Mouse (Mus musculus) MEL (cell line): ENCODE data around the gene Stpg2. TPM values are rescaled to one million over a fixed set of nuclear protein-coding genes. Genes with fewer than 3 reads are reported as not detected.

Source experiments
- DNase-seq: peaks from one replicate; pipeline ENCODE4 v3.0.0; 2011; ENCODE audit warnings: low read depth, low spot score
- H3K27ac ChIP-seq: 2 replicates; pipeline ENCODE4 v1.5.1; 2012; ENCODE audit warnings: low read depth, mild to moderate bottlenecking, control low read depth, low read length, moderate library complexity; ENCODE audit not compliant: control insufficient read depth
- H3K27me3 ChIP-seq, 2 experiments: fragments of 150-350 bp in 1 of 2; sonication (generic) in 1 of 2; 2 replicates each; pipeline ENCODE4 v1.6.1; 2012; ENCODE audit warnings: low read length in 2 of 2, mild to moderate bottlenecking in 2 of 2, improper control_type of control experiment in 1 of 2, moderate library complexity in 1 of 2; ENCODE audit not compliant: insufficient read depth in 2 of 2, control insufficient read depth in 1 of 2
- H3K36me3 ChIP-seq, 2 experiments: 2 replicates each; pipeline ENCODE4 v1.6.1; 2012 to 2014; ENCODE audit warnings: low read length in 2 of 2, improper control_type of control experiment in 1 of 2, inconsistent platforms in 1 of 2, mild to moderate bottlenecking in 1 of 2; ENCODE audit not compliant: insufficient read depth in 2 of 2, control insufficient read depth in 1 of 2
- H3K4me1 ChIP-seq, 2 experiments: fragments of 150-350 bp in 1 of 2; sonication (generic) in 1 of 2; 2 replicates each; pipeline ENCODE4 v1.6.1; 2012; ENCODE audit warnings: low read length in 2 of 2, improper control_type of control experiment in 1 of 2, mild to moderate bottlenecking in 1 of 2; ENCODE audit not compliant: insufficient read depth in 2 of 2, control insufficient read depth in 1 of 2
- H3K4me3 ChIP-seq, 2 experiments: fragments of 150-350 bp in 1 of 2; sonication (generic) in 1 of 2; 2 replicates each; pipeline ENCODE4 v1.5.1; 2012; ENCODE audit warnings: low read depth in 2 of 2, low read length in 2 of 2, mild to moderate bottlenecking in 2 of 2, moderate library complexity in 2 of 2, control low read depth in 1 of 2, improper control_type of control experiment in 1 of 2; ENCODE audit not compliant: control insufficient read depth in 1 of 2, insufficient read depth in 1 of 2
- H3K79me2 ChIP-seq: 2 replicates; pipeline ENCODE4 v1.6.1; 2012; ENCODE audit warnings: mild to moderate bottlenecking, low read length, moderate library complexity; ENCODE audit not compliant: control insufficient read depth, poor library complexity, insufficient read depth
- H3K9ac ChIP-seq: 2 replicates; pipeline ENCODE4 v1.6.1; 2012; ENCODE audit warnings: low read depth, mild to moderate bottlenecking, control low read depth, low read length, moderate library complexity; ENCODE audit not compliant: control insufficient read depth, poor library complexity, severe bottlenecking
- H3K9me3 ChIP-seq: fragments of 150-350 bp; sonication (generic); replicated peaks from 2 replicates; pipeline ENCODE4 v1.6.1; 2012; ENCODE audit warnings: mild to moderate bottlenecking, low read length, improper control_type of control experiment, moderate library complexity; ENCODE audit not compliant: insufficient read depth
- CTCF ChIP-seq, 3 experiments: IDR thresholded peaks in 2 of 3; conservative IDR thresholded peaks in 1 of 3; 2 replicates each; pipeline ENCODE4 v1.5.1; 2011 to 2012; ENCODE audit warnings: low read length in 3 of 3, low read depth in 2 of 3, mild to moderate bottlenecking in 2 of 3, improper control_type of control experiment in 1 of 3, inconsistent platforms in 1 of 3, mixed read lengths in 1 of 3, moderate library complexity in 1 of 3; ENCODE audit not compliant: control insufficient read depth in 1 of 3, insufficient read depth in 1 of 3, poor library complexity in 1 of 3, severe bottlenecking in 1 of 3
- ELF1 ChIP-seq: IDR thresholded peaks from 2 replicates; pipeline ENCODE4 v1.6.1; 2014; ENCODE audit warnings: low read depth, mild to moderate bottlenecking, inconsistent platforms, low read length, improper control_type of control experiment, moderate library complexity
- EP300 ChIP-seq, 2 experiments: IDR thresholded peaks; 2 replicates each; pipeline ENCODE4 v1.6.1; 2011; ENCODE audit warnings: improper control_type of control experiment in 2 of 2, low read length in 2 of 2, low read depth in 1 of 2, mild to moderate bottlenecking in 1 of 2
- ETS1 ChIP-seq: IDR thresholded peaks from 2 replicates; pipeline ENCODE4 v1.6.1; 2012; ENCODE audit warnings: low read depth, mild to moderate bottlenecking, inconsistent platforms, low read length, improper control_type of control experiment, moderate library complexity
- GABPA ChIP-seq: IDR thresholded peaks from 2 replicates; pipeline ENCODE4 v1.6.1; 2012; ENCODE audit warnings: low read depth, mild to moderate bottlenecking, inconsistent platforms, low read length, improper control_type of control experiment, moderate library complexity
- GATA1 ChIP-seq: IDR thresholded peaks from 2 replicates; pipeline ENCODE4 v1.6.1; 2011; ENCODE audit warnings: low read depth, low read length, improper control_type of control experiment
- HCFC1 ChIP-seq: IDR thresholded peaks from 2 replicates; pipeline ENCODE4 v1.6.1; 2012; ENCODE audit warnings: low read depth, mild to moderate bottlenecking, inconsistent platforms, low read length, improper control_type of control experiment, moderate library complexity
- JUND ChIP-seq: IDR thresholded peaks from 2 replicates; pipeline ENCODE4 v1.6.1; 2011; ENCODE audit warnings: low read depth, mild to moderate bottlenecking, improper control_type of control experiment, low read length
- KAT2A ChIP-seq: conservative IDR thresholded peaks from 2 replicates; pipeline ENCODE4 v1.6.1; 2012; ENCODE audit warnings: low read depth, low read length, improper control_type of control experiment, inconsistent platforms
- MAFK ChIP-seq: IDR thresholded peaks from 2 replicates; pipeline ENCODE4 v1.6.1; 2011; ENCODE audit warnings: low read depth, mild to moderate bottlenecking, low read length, improper control_type of control experiment, borderline replicate concordance
- MAX ChIP-seq: IDR thresholded peaks from 2 replicates; pipeline ENCODE4 v1.6.1; 2011; ENCODE audit warnings: low read length, improper control_type of control experiment
- MAZ ChIP-seq: IDR thresholded peaks from 2 replicates; pipeline ENCODE4 v1.6.1; 2012; ENCODE audit warnings: low read depth, mild to moderate bottlenecking, inconsistent platforms, low read length, improper control_type of control experiment
- MXI1 ChIP-seq: IDR thresholded peaks from 2 replicates; pipeline ENCODE4 v1.6.1; 2011; ENCODE audit warnings: mild to moderate bottlenecking, low read depth, low read length, improper control_type of control experiment
- MYC ChIP-seq: IDR thresholded peaks from 2 replicates; pipeline ENCODE4 v1.6.1; 2011; ENCODE audit warnings: low read depth, mild to moderate bottlenecking, low read length, improper control_type of control experiment, moderate library complexity
- POLR2A ChIP-seq, 2 experiments: IDR thresholded peaks; 2 replicates each; pipeline ENCODE4 v1.6.1; 2011 to 2012; ENCODE audit warnings: low read length in 2 of 2, mild to moderate bottlenecking in 2 of 2, control low read depth in 1 of 2, improper control_type of control experiment in 1 of 2, low read depth in 1 of 2, moderate library complexity in 1 of 2; ENCODE audit not compliant: control insufficient read depth in 1 of 2, insufficient read depth in 1 of 2, poor library complexity in 1 of 2
- POLR2AphosphoS2 ChIP-seq: IDR thresholded peaks from 2 replicates; pipeline ENCODE4 v1.6.1; 2011; ENCODE audit warnings: low read length, improper control_type of control experiment
- RCOR1 ChIP-seq: IDR thresholded peaks from 2 replicates; pipeline ENCODE4 v1.6.1; 2012; ENCODE audit warnings: low read depth, mild to moderate bottlenecking, inconsistent platforms, low read length, improper control_type of control experiment
- SMC3 ChIP-seq: IDR thresholded peaks from 2 replicates; pipeline ENCODE4 v1.6.1; 2011; ENCODE audit warnings: low read depth, low read length, improper control_type of control experiment
- TAL1 ChIP-seq: IDR thresholded peaks from 2 replicates; pipeline ENCODE4 v1.6.1; 2012; ENCODE audit warnings: mild to moderate bottlenecking, inconsistent platforms, low read length, moderate library complexity, mixed read lengths
- TBP ChIP-seq: IDR thresholded peaks from 2 replicates; pipeline ENCODE4 v1.8.0; 2011; ENCODE audit warnings: low read depth, low read length, improper control_type of control experiment
- TCF12 ChIP-seq: IDR thresholded peaks from 2 replicates; pipeline ENCODE4 v1.6.1; 2014; ENCODE audit warnings: low read depth, mild to moderate bottlenecking, inconsistent platforms, low read length, improper control_type of control experiment, moderate library complexity
- ZC3H11A ChIP-seq: IDR thresholded peaks from 2 replicates; pipeline ENCODE4 v1.6.1; 2012; ENCODE audit warnings: low read depth, mild to moderate bottlenecking, inconsistent platforms, low read length, improper control_type of control experiment
- ZKSCAN1 ChIP-seq: IDR thresholded peaks from 2 replicates; pipeline ENCODE4 v1.6.1; 2012; ENCODE audit warnings: low read depth, mild to moderate bottlenecking, inconsistent platforms, low read length, improper control_type of control experiment, moderate library complexity
- ZNF384 ChIP-seq: IDR thresholded peaks from 2 replicates; pipeline ENCODE4 v1.6.1; 2012; ENCODE audit warnings: low read depth, mild to moderate bottlenecking, inconsistent platforms, low read length, improper control_type of control experiment
- polyA plus RNA-seq, 2 experiments: library from polyadenylated mRNA; stranded (reverse) in 1 of 2; unstranded in 1 of 2; fragments of >175 nt in 1 of 2; fragments of >200 nt in 1 of 2; gene quantifications; 2 replicates each; pipeline versions ENCODE4 v1.2.1 to v1.2.4; 2012; ENCODE audit warnings: low replicate concordance in 2 of 2, low read depth in 1 of 2; ENCODE audit not compliant: insufficient read length in 2 of 2, insufficient read depth in 1 of 2, missing spikeins in 1 of 2
- total RNA-seq: library from RNA; depleted of rRNA; stranded (reverse); fragments of 300-350 nt; gene quantifications from 2 replicates; pipeline ENCODE4 v1.2.3, GENCODE M21; 2012

Stpg2 gene
- total and polyA plus RNA-seq, 3 experiments = not detected

DNA sequence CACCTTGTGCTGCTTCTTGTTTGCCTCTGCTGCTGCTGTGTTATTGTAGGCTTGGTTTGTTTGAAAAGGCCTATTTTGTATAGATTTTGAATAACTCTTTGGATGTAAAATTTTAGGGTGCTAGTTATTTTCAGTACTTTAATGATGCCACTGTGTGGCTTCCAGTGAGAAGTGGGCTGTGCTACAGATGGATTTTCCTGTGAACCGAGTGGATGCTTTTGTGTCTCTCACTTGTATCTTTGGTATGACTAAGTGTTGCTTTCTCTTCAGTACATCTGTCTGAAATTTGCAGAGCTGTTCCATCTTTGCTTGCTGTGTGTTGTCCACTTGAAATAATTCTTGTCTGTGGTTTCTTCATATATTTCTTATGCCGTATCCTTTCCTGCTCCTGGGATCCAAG, 106.2 kb downstream of the Stpg2 start:
- H3K36me3 ChIP-seq = no peaks in the 10 kb centered on the region
- H3K27ac ChIP-seq = no peak overlapping the region
- H3K79me2 ChIP-seq = no peaks in the 10 kb centered on the region
- no peaks in the 10 kb centered on the region for H3K4me1 ChIP-seq
- H3K9me3 ChIP-seq = no peaks in the 10 kb centered on the region
- no peak for DNase-seq
- H3K27me3 ChIP-seq = no peaks in the 10 kb centered on the region
- TF ChIP-seq TAL1 (no peak), HCFC1 (no peak), ZKSCAN1 (no peak), MAZ (no peak), MAX (no peak), ZC3H11A (no peak)
- no peak overlapping the region for H3K9ac ChIP-seq
- no peak overlapping the region for H3K4me3 ChIP-seq

DNA sequence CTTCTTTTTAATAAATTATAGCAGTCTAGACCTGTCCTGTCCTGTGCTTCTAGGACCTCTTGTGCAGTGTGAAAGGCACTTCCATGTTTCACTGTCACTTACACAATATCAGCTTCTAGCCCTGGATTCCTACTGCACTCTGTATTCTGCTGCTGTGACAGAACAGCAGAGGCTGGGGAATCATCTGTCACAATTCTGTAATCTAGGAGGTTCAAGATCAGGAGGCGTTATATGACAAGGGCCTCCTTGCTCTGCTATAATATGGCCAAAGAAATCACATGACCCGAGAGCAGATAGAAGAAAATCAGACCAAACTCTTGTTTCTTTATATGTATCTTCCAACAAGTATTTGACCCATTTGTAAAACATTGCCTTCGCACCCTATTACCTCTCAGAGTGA, 175.0 kb downstream of the Stpg2 start:
- Histone ChIP-seq H3K79me2 (no peaks in the 10 kb centered on the region), H3K4me1 (no peaks in the 10 kb centered on the region), H3K27me3 (no peaks in the 10 kb centered on the region), H3K36me3 (no peaks in the 10 kb centered on the region), H3K9me3 (no peaks in the 10 kb centered on the region), H3K27ac (no peak overlapping the region), H3K9ac (no peak overlapping the region), H3K4me3 (no peak overlapping the region)
- DNase-seq = no peak
- TF ChIP-seq EP300 (IDR thresholded peaks at IDR 0.05; ENCODE audit: low read depth in 1 of 2, low read length in 2 of 2) = no peak
- no peak for TF ChIP-seq JUND
- no peak for TF ChIP-seq GATA1

DNA sequence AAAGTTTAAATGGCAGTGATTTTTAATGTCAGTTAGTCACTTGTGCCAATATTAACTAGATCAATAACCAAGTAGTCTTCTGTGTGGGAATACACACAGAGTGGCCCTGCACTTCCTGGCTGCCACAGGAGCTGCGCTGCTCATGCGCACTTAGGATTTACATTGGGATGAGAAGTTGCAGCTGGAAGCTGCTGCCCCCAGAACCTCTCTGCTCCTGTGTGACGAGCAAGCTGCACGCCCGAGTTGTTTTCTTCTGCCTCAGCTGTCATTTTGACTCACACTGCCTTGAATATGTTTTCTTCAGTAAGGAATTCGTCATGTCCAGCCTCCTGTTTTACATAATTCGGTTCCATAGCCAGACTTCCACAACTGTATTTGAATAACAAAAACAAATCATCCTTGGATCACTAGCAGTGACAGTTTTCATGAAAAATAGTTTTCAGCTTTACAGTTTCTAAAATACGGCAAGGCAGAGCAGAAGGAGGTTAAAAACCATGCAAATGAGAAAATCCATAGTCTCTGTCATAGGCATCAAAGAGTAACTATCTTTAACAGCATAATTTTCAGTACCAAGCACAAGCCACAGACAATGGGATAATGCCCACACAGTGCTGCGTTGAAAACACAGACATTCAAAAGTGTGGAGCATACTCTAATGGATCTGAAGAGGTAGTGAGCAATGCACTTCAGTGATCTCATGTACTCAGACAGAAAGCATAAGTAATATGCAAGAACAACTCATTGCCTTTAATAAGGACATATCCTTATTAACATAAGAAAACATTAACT, 191.8 kb downstream of the Stpg2 start:
- H3K79me2 ChIP-seq = no peaks in the 10 kb centered on the region
- no peaks in the 10 kb centered on the region for H3K4me1 ChIP-seq
- H3K36me3 ChIP-seq = no peaks in the 10 kb centered on the region
- H3K4me3 ChIP-seq = no peak overlapping the region
- no peaks in the 10 kb centered on the region for H3K27me3 ChIP-seq
- DNase-seq = no peak
- H3K9ac ChIP-seq = no peak overlapping the region
- no peak overlapping the region for H3K27ac ChIP-seq
- no peak for TF ChIP-seq ETS1
- no peak for TF ChIP-seq GATA1
- no peak for TF ChIP-seq RCOR1
- TF ChIP-seq KAT2A = no peak
- no peak for TF ChIP-seq ZC3H11A
- TF ChIP-seq TBP = no peak
- TF ChIP-seq GABPA = no peak
- no peak for TF ChIP-seq CTCF (IDR thresholded peaks at IDR 0.05 in 2 of 3, conservative IDR thresholded peaks at IDR 0.05 in 1 of 3; ENCODE audit: control insufficient read depth in 1 of 3, insufficient read depth in 1 of 3, low read depth in 2 of 3, low read length in 3 of 3, poor library complexity in 1 of 3, severe bottlenecking in 1 of 3)
- TF ChIP-seq MAFK = no peak
- TF ChIP-seq POLR2A (IDR thresholded peaks at IDR 0.05; ENCODE audit: control insufficient read depth in 1 of 2, insufficient read depth in 1 of 2, low read depth in 1 of 2, low read length in 2 of 2, poor library complexity in 1 of 2) = no peak
- TF ChIP-seq POLR2AphosphoS2 = no peak
- no peak for TF ChIP-seq TCF12
- TF ChIP-seq MXI1 = no peak
- no peak for TF ChIP-seq SMC3
- TF ChIP-seq JUND = no peak
- TF ChIP-seq ELF1 = no peak
- TF ChIP-seq ZNF384 = no peak
- no peak for TF ChIP-seq MYC
- no peak for TF ChIP-seq EP300 (IDR thresholded peaks at IDR 0.05; ENCODE audit: low read depth in 1 of 2, low read length in 2 of 2)
- no peaks in the 10 kb centered on the region for H3K9me3 ChIP-seq
